Mouse (Mus musculus) limb, embryonic 14.5 days (tissue): ENCODE measurements at regions not wholly inside any gene's neighbourhood (a gene's known extent, or its start where the extent isn't known, plus 50 kb on each side); places are given as distances from the start of the nearest gene placed in this dataset.

Experiments used
- ATAC-seq: fragments of 200-750 bp; cut with Nextera tagmentation; 2 replicates; pipeline ENCODE4 v1.8.0; 2017; ENCODE audit warnings: low read depth, moderate number of reproducible peaks, moderate TSS enrichment; ENCODE audit not compliant: low FRiP score
- DNase-seq: peaks from one replicate; pipeline ENCODE4 v3.0.0-alpha.2; 2015; ENCODE audit warnings: low spot score
- H3K27ac ChIP-seq: fragments of 300-500 bp; sonication (generic); replicated peaks from 2 replicates; pipeline ENCODE4 v1.5.1; 2014; ENCODE audit warnings: low read depth, mild to moderate bottlenecking, low read length, moderate library complexity, mixed read lengths
- H3K27me3 ChIP-seq: fragments of 300-500 bp; sonication (generic); 2 replicates; pipeline ENCODE4 v1.6.1; 2014; ENCODE audit warnings: low read length, mixed read lengths; ENCODE audit not compliant: control insufficient read depth, insufficient read depth
- H3K36me3 ChIP-seq: fragments of 300-500 bp; sonication (generic); 2 replicates; pipeline ENCODE4 v1.6.1; 2014; ENCODE audit warnings: mild to moderate bottlenecking, low read length, moderate library complexity, mixed read lengths; ENCODE audit not compliant: control insufficient read depth, insufficient read depth
- H3K4me1 ChIP-seq: fragments of 300-500 bp; sonication (generic); 2 replicates; pipeline ENCODE4 v1.6.1; 2014; ENCODE audit warnings: antibody characterized with exemption, low read length, mixed read lengths; ENCODE audit not compliant: control insufficient read depth, insufficient read depth
- H3K4me2 ChIP-seq: fragments of 300-500 bp; sonication (generic); replicated peaks from 2 replicates; pipeline ENCODE4 v1.6.1; 2014; ENCODE audit warnings: low read depth, mild to moderate bottlenecking, low read length, moderate library complexity; ENCODE audit not compliant: severe bottlenecking
- H3K4me3 ChIP-seq: fragments of 300-500 bp; sonication (generic); replicated peaks from 2 replicates; pipeline ENCODE4 v1.5.1; 2014; ENCODE audit warnings: low read length
- H3K9ac ChIP-seq: fragments of 300-500 bp; sonication (generic); 2 replicates; pipeline ENCODE4 v1.6.1; 2014; ENCODE audit warnings: mild to moderate bottlenecking, low read depth, low read length, moderate library complexity; ENCODE audit not compliant: severe bottlenecking
- H3K9me3 ChIP-seq: fragments of 300-500 bp; sonication (generic); 2 replicates; pipeline ENCODE4 v1.6.1; 2016; ENCODE audit warnings: low read length; ENCODE audit not compliant: control insufficient read depth
- POLR2A ChIP-seq: fragments of 200-500 bp; IDR thresholded peaks from 2 replicates; pipeline ENCODE4 v1.8.0; 2012; ENCODE audit warnings: inconsistent platforms, mild to moderate bottlenecking, moderate library complexity, borderline replicate concordance; ENCODE audit not compliant: insufficient read depth, insufficient read length; ENCODE audit errors: extremely low read depth
- WGBS: fragments of 180-500 bp; shearing (Covaris S2); extraction: QIAGEN DNeasy Blood & Tissue Kit; methylation state at CpG from one replicate; pipeline ENCODE4 v1.1.7; 2014; 5-methylcytosine and 5-hydroxymethylcytosine counted together

DNA sequence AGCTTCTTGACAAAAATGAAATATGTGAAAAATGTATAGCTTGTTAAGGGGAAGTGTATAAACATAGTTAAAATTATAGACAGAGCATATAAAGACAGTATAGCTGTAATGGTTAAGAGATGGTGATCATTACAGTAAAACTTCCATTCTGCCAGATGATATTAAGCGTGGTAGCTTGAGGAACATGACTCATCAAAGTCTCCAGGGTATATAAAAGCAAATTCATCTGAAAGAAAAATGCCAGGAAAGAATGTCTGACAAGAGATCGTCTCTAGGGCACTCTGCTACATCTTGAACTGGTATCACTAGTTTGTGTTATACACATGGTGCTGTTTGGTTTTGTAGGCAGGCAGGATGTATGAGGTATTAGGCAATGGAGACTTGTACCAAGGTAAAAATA is 204.9 kb upstream of the Smlr1 start:
- H3K9ac ChIP-seq, result no peak overlapping the region
- ATAC-seq (no peak), DNase-seq (no peak)
- no peak for TF ChIP-seq POLR2A
- no peaks in the 10 kb centered on the region for H3K4me1 ChIP-seq
- H3K36me3 ChIP-seq, result no peaks in the 10 kb centered on the region
- WGBS, result 58% methylated on average over 2 of the region's 2 CpGs
- H3K9me3 ChIP-seq, result no peaks in the 10 kb centered on the region
- H3K27me3 ChIP-seq, result no peaks in the 10 kb centered on the region
- H3K4me2 ChIP-seq, result no peak overlapping the region
- H3K27ac ChIP-seq, result no peak overlapping the region
- no peak overlapping the region for H3K4me3 ChIP-seq

DNA sequence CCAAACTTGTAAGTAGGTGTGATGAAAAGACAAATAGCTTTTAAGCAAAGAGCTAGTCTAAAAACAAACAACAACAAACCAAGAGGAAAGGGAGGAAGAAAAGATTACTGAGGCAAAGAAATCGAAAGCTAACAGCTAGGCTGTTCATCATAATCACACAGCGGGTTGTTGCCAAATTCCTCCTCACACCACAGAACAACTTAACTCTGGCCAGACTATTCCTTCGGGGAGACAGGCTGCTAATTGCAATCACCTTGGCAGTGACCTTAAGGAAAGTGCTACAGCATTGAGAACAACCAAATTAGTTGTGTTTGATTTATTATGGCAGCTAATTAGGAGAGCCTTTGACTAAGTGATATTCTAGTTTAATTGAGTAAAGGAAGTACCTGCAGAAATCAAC is 194.4 kb upstream of the Smlr1 start:
- ATAC-seq (no peak), DNase-seq (no peak)
- H3K36me3 ChIP-seq, result no peaks in the 10 kb centered on the region
- no peak overlapping the region for H3K4me2 ChIP-seq
- WGBS, result 22% methylated on average over 3 of the region's 3 CpGs
- no peaks in the 10 kb centered on the region for H3K27me3 ChIP-seq
- no peak for TF ChIP-seq POLR2A
- no peaks in the 10 kb centered on the region; the same call in 1 of the 2 replicates for H3K4me1 ChIP-seq
- no peak overlapping the region for H3K27ac ChIP-seq
- H3K9ac ChIP-seq, result no peak overlapping the region
- H3K4me3 ChIP-seq, result no peak overlapping the region
- H3K9me3 ChIP-seq, result no peaks in the 10 kb centered on the region

DNA sequence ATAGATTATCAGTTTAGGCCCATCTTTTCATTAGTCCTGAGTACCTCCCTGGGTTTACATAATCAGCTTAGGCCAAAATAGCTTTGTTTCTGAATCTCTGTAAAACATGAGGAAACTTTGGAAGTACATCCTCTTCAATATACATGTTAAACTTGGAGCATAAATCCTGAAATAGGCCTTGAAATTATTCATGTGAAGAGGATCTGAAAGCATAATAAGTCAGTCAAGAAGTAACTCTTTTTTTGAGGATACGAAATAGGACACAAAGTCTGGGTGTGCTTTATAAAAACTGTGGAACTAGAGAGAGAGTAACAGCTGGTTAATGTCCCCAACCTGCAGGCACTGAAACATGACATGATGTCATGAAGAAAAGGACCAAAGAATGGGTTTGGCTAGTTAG is 187.9 kb upstream of the Smlr1 start:
- Histone ChIP-seq H3K4me2 (no peak overlapping the region), H3K4me3 (no peak overlapping the region), H3K27me3 (no peaks in the 10 kb centered on the region), H3K9ac (no peak overlapping the region), H3K27ac (no peak overlapping the region), H3K4me1 (no peaks in the 10 kb centered on the region; the same call in 1 of the 2 replicates), H3K36me3 (no peaks in the 10 kb centered on the region), H3K9me3 (no peaks in the 10 kb centered on the region)
- TF ChIP-seq POLR2A, result no peak
- WGBS, result 90% methylated on average over 1 of the region's 1 CpGs
- DNase-seq, result no peak
- ATAC-seq, result no peak

DNA sequence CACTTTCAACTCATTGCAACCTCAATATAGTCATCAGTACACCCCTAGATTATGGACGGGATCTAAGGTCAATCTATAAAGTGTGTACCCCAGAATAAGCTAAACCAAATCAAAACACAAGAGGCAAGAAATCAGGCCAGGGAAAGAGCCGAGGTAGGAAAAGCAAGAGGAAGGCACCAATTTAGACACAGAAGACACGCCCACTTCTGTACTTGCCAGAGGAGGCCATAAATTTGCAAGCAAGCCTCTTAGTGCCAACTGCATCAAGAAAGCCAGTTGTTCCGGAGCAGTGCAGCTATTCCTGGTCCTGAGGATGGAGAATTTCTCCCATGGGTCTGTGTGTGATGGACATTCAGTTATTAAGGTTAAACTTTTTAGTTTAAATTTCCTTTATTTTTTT is 179.7 kb upstream of the Smlr1 start:
- DNase-seq (no peak), ATAC-seq (no peak)
- H3K36me3 ChIP-seq, result no peaks in the 10 kb centered on the region
- H3K4me1 ChIP-seq, result 0 out of 2 replicates have a peak, but pooled peaks cover 3% of the 10 kb centered on the region
- WGBS, result 30% methylated on average over 4 of the region's 4 CpGs
- H3K27ac ChIP-seq, result no peak overlapping the region
- H3K9ac ChIP-seq, result no peak overlapping the region
- H3K4me3 ChIP-seq, result no peak overlapping the region
- H3K27me3 ChIP-seq, result no peaks in the 10 kb centered on the region
- no peaks in the 10 kb centered on the region for H3K9me3 ChIP-seq
- no peak for TF ChIP-seq POLR2A
- no peak overlapping the region for H3K4me2 ChIP-seq

DNA sequence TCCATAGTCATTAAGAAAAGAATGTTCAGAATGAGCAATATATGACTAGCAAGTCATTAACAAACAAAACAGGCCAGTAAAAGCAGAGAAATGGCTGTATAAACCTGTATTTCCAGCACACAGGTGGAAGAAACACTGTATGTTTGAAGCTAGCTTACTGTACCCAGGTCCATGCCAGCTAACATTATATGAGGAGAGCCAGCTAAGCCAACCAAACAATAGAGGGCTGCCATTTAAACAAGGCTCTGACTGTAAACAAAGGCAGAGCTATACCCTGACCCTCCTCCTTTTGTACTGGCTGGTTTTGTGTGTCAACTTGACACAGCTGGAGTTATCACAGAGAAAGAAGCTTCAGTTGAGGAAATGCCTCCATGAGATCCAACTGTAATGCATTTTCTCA is 178.6 kb upstream of the Smlr1 start:
- Histone ChIP-seq H3K27me3 (no peaks in the 10 kb centered on the region), H3K4me3 (no peak overlapping the region), H3K36me3 (no peaks in the 10 kb centered on the region), H3K27ac (no peak overlapping the region), H3K9me3 (no peaks in the 10 kb centered on the region), H3K4me2 (no peak overlapping the region), H3K9ac (no peak overlapping the region), H3K4me1 (0 out of 2 replicates have a peak, but pooled peaks cover 3% of the 10 kb centered on the region)
- DNase-seq (no peak), ATAC-seq (no peak)
- TF ChIP-seq POLR2A, result no peak

DNA sequence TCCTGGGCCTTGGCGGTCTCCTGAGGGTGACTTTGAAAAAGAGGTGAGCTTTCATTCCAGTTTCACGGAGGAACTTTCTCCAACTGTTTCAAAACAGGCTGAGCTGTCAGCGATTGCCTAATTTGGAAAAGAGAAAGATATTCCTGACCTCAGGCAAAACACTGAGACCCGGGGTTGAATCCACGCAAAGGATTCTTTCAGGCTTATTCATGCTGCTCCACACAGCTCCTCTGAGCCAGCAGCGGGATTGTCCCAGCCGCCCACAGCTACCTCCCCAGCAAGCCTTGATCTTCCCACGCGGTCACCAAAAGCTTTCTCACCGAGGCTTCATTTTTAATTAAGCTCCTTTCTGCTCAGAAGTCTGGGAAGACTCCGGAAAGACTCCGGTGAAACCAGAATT is 178.0 kb upstream of the Smlr1 start:
- ATAC-seq (no peak), DNase-seq (no peak)
- no peak overlapping the region for H3K9ac ChIP-seq
- no peaks in the 10 kb centered on the region for H3K27me3 ChIP-seq
- H3K4me1 ChIP-seq, result 0 out of 2 replicates have a peak, but pooled peaks cover 3% of the 10 kb centered on the region
- no peak for TF ChIP-seq POLR2A
- no peak overlapping the region for H3K4me3 ChIP-seq
- H3K27ac ChIP-seq, result no peak overlapping the region
- 65% methylated on average over 12 of the region's 12 CpGs for WGBS
- H3K9me3 ChIP-seq, result no peaks in the 10 kb centered on the region
- no peak overlapping the region for H3K4me2 ChIP-seq
- H3K36me3 ChIP-seq, result no peaks in the 10 kb centered on the region
